Mouse (Mus musculus) adrenal gland, postnatal 25 days (tissue): Measurements from ENCODE around the gene Plcxd3. TPM values are rescaled to one million over a fixed set of nuclear protein-coding genes. Genes with fewer than 3 reads are reported as not detected.
"Not testable (repeated sequence)": the region's sequence is repeated elsewhere in the genome, so short reads cannot be mapped to it uniquely, and the experiment has no call there.

Experiments used
- DNase-seq: peaks from one replicate; pipeline ENCODE4 v3.0.0; 2021; ENCODE audit warnings: mixed read lengths
- total RNA-seq: library from RNA; stranded (reverse); gene quantifications from 2 replicates; pipeline ENCODE4 v1.2.3, GENCODE M21; 2021

Plcxd3 gene
- total RNA-seq, 1 experiment from 2014 or later: 1.3 TPM

DNA sequence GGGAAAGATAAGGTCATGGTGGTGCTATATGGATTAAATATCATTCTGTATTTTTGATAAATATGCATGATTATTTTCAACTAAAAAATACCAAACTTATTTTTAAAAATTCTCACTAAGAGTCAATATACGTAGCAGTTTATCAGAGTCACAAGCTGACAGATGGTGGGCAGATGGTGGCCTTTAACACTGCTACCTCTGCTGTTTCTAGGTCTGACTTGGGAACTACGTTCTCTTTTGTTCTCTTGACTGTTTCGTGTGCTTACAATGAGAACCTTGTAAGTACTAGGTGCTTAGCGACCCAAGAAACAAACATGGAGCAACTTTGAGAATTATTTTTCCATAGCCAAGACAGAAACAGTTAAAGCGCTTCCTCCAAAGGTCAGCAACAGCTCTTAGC is 183.8 kb downstream of the Plcxd3 start:
- DNase-seq: no peak

DNA sequence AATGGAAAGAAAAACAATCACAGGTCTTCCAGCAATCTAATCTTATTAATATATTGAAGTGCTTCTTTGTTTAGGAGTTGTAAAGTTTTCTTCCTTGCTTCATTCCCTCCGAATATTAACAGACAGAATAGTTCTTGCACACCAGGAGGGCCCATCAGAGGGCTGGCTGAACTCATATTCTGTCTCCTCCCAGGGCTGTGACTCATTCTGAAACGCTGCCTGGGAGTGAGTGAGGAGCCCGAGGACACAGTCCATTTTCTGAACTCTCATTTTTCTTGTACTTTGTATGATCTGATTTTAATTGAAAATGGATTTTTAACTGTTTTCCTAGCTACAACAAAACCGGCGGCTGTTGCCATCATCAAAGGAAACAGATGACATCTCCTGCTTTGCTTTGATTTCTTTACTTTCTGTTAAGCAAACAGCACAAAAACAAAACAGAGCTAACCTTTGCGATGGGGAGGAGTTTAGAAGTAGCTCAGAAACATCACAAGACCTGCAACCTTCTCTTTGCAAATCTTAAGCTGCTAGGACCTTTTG is 186.2 kb downstream of the Plcxd3 start:
- DNase-seq: peak; percentile 38

DNA sequence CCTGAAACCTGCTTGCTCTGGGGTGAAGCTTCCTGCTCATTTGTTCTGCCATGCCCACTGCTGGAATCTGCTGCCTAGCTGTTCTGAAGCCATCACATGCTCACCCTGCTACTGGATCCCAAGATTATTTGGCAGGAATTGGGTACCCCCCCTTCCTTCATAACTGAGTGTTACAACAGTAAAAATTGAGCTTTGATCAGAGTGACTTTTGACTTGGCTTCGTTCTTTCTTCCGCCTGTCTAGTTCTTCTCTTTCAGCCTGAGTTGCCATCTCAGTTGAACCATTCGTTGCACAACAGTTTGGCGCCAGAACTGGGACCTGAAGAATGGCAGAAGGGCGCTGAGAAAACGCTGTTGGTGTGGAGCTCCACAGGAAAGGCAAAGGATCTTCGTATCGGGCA is 220.2 kb downstream of the Plcxd3 start:
- not testable (repeated sequence) for DNase-seq

- not testable (repeated sequence) for DNase-seq
Observed at GRCm38 (mm10) chr15:4598661-4599060, 223.4 kb downstream of the Plcxd3 start.

GRCm38 (mm10) chr15:4599331-4599730 is 224.0 kb downstream of the Plcxd3 start:
- DNase-seq: not testable (repeated sequence)

GRCm38 (mm10) chr15:4605630-4606029 is 230.3 kb downstream of the Plcxd3 start:
- no peak for DNase-seq
